Mouse (Mus musculus) embryonic fibroblast, embryonic 13.5 days (primary cell): Measurements from ENCODE around the gene Trim7. TPM values are rescaled to one million over a fixed set of nuclear protein-coding genes. Genes with fewer than 3 reads are reported as not detected.

Experiments
- H3K27ac ChIP-seq: 2 replicates; pipeline ENCODE4 v1.5.1; 2012; ENCODE audit warnings: low read length, control low read depth, inconsistent platforms; ENCODE audit not compliant: insufficient read depth
- H3K4me1 ChIP-seq: 2 replicates; pipeline ENCODE4 v1.6.1; 2011; ENCODE audit warnings: low read length; ENCODE audit not compliant: control insufficient read depth, insufficient read depth
- H3K4me3 ChIP-seq: 2 replicates; pipeline ENCODE4 v1.5.1; 2011; ENCODE audit warnings: mild to moderate bottlenecking, control low read depth, low read length; ENCODE audit not compliant: insufficient read depth
- CTCF ChIP-seq: IDR thresholded peaks from 2 replicates; pipeline ENCODE4 v1.5.1; 2011; ENCODE audit warnings: mild to moderate bottlenecking, control low read depth, low read length, moderate library complexity, borderline replicate concordance; ENCODE audit not compliant: insufficient read depth
- POLR2A ChIP-seq: IDR thresholded peaks from 2 replicates; pipeline ENCODE4 v1.6.1; 2011; ENCODE audit warnings: low read depth, mild to moderate bottlenecking, control low read depth, low read length, moderate library complexity
- polyA plus RNA-seq: library from polyadenylated mRNA; stranded (reverse); fragments of >200 nt; gene quantifications from 2 replicates; pipeline ENCODE4 v1.2.4, GENCODE M21; 2011; ENCODE audit warnings: low read depth; ENCODE audit not compliant: missing spikeins, insufficient read length

The Trim7 gene
- polyA plus RNA-seq, 1 experiment, result 16.0 TPM

- Histone ChIP-seq H3K27ac (peak overlapping the region; percentile 86), H3K4me1 (0 out of 2 replicates have a peak, but pooled peaks cover 3% of the 10 kb centered on the region), H3K4me3 (peak overlapping the region; percentile 53)
- TF ChIP-seq CTCF, result no peak
- TF ChIP-seq POLR2A, result no peak
Measured at GRCm38 (mm10) chr11:48822768-48823512, 3.0 kb upstream of the Trim7 start.

GRCm38 (mm10) chr11:48823536-48823972, 2.4 kb upstream of the Trim7 start:
- H3K4me1 ChIP-seq, result 0 out of 2 replicates have a peak, but pooled peaks cover 3% of the 10 kb centered on the region
- no peak for TF ChIP-seq CTCF
- TF ChIP-seq POLR2A, result no peak
- H3K27ac ChIP-seq, result 0 out of 2 replicates have a peak overlapping the region, but pooled peaks have one; percentile 16
- H3K4me3 ChIP-seq, result peak overlapping the region; percentile 53

GRCm38 (mm10) chr11:48824311-48824830, 1.6 kb upstream of the Trim7 start:
- H3K27ac ChIP-seq, result no peak overlapping the region
- TF ChIP-seq POLR2A, result no peak
- no peak for TF ChIP-seq CTCF
- H3K4me1 ChIP-seq, result 0 out of 2 replicates have a peak, but pooled peaks cover 3% of the 10 kb centered on the region
- no peak overlapping the region for H3K4me3 ChIP-seq

- H3K4me3 ChIP-seq, result peak overlapping the region; percentile 36
- no peak for TF ChIP-seq CTCF
- no peak for TF ChIP-seq POLR2A
- H3K27ac ChIP-seq, result peak overlapping the region; percentile 51; the same call in 1 of the 2 replicates
- no peaks in the 10 kb centered on the region for H3K4me1 ChIP-seq
Measured at GRCm38 (mm10) chr11:48826752-48827096, 784 bp downstream of the Trim7 start.

GRCm38 (mm10) chr11:48827926-48828325, 2.0 kb downstream of the Trim7 start:
- Histone ChIP-seq H3K4me3 (no peak overlapping the region), H3K27ac (no peak overlapping the region), H3K4me1 (no peaks in the 10 kb centered on the region)
- TF ChIP-seq CTCF, result no peak
- no peak for TF ChIP-seq POLR2A

GRCm38 (mm10) chr11:48830279-48830678, 4.3 kb downstream of the Trim7 start:
- TF ChIP-seq CTCF (no peak), POLR2A (no peak)
- Histone ChIP-seq H3K4me1 (peaks cover 1% of the 10 kb centered on the region; the same call in 1 of the 2 replicates), H3K4me3 (no peak overlapping the region), H3K27ac (no peak overlapping the region)

- Histone ChIP-seq H3K4me1 (peaks cover 3% of the 10 kb centered on the region; the same call in 1 of the 2 replicates), H3K4me3 (no peak overlapping the region), H3K27ac (no peak overlapping the region)
- TF ChIP-seq CTCF (no peak), POLR2A (no peak)
Measured at GRCm38 (mm10) chr11:48831273-48831672, 5.3 kb downstream of the Trim7 start.

GRCm38 (mm10) chr11:48833078-48833730, 7.3 kb downstream of the Trim7 start:
- H3K27ac ChIP-seq, result no peak overlapping the region
- H3K4me3 ChIP-seq, result no peak overlapping the region
- no peak for TF ChIP-seq POLR2A
- H3K4me1 ChIP-seq, result peaks cover 3% of the 10 kb centered on the region; the same call in 1 of the 2 replicates

- Histone ChIP-seq H3K27ac (peak overlapping the region; percentile 70), H3K4me3 (peak overlapping the region; percentile 92), H3K4me1 (peaks cover 3% of the 10 kb centered on the region; the same call in 1 of the 2 replicates)
- TF ChIP-seq CTCF (no peak), POLR2A (no peak)
Measured at GRCm38 (mm10) chr11:48833731-48834639, 8.0 kb downstream of the Trim7 start.
